Mouse (Mus musculus) liver, embryonic 13.5 days (tissue): ENCODE data around the gene R3hdm2. TPM values are rescaled to one million over a fixed set of nuclear protein-coding genes. Genes with fewer than 3 reads are reported as not detected.

Source experiments
- ATAC-seq: fragments of 200-750 bp; cut with Nextera tagmentation; 2 replicates; pipeline ENCODE4 v1.8.0; 2017; ENCODE audit warnings: low read depth, mild to moderate bottlenecking, moderate number of reproducible peaks, moderate library complexity
- DNase-seq: peaks from one replicate; pipeline ENCODE4 v3.0.0; 2022
- H3K27ac ChIP-seq: fragments of 300-500 bp; sonication (generic); 2 replicates; pipeline ENCODE4 v1.5.1; 2015; ENCODE audit warnings: moderate library complexity, mild to moderate bottlenecking, inconsistent platforms
- H3K27me3 ChIP-seq: fragments of 300-500 bp; sonication (generic); 2 replicates; pipeline ENCODE4 v1.6.1; 2015; ENCODE audit warnings: mild to moderate bottlenecking, inconsistent platforms
- H3K36me3 ChIP-seq: fragments of 300-500 bp; sonication (generic); 2 replicates; pipeline ENCODE4 v1.6.1; 2015; ENCODE audit warnings: mild to moderate bottlenecking, inconsistent platforms
- H3K4me1 ChIP-seq: fragments of 300-500 bp; sonication (generic); replicated peaks from 2 replicates; pipeline ENCODE4 v1.6.1; 2015; ENCODE audit warnings: inconsistent platforms
- H3K4me2 ChIP-seq: fragments of 300-500 bp; sonication (generic); 2 replicates; pipeline ENCODE4 v1.6.1; 2015; ENCODE audit warnings: inconsistent platforms, mild to moderate bottlenecking, moderate library complexity
- H3K4me3 ChIP-seq: fragments of 300-500 bp; sonication (generic); replicated peaks from 2 replicates; pipeline ENCODE4 v1.5.1; 2015; ENCODE audit warnings: mild to moderate bottlenecking, inconsistent platforms
- H3K9ac ChIP-seq: fragments of 300-500 bp; sonication (generic); 2 replicates; pipeline ENCODE4 v1.6.1; 2015; ENCODE audit warnings: mild to moderate bottlenecking, inconsistent platforms
- H3K9me3 ChIP-seq: fragments of 300-500 bp; sonication (generic); replicated peaks from 2 replicates; pipeline ENCODE4 v1.6.1; 2016; ENCODE audit warnings: inconsistent platforms
- WGBS: fragments of 180-500 bp; shearing (Covaris S2); methylation state at CpG from one replicate; pipeline ENCODE4 v1.1.7; 2015; ENCODE audit not compliant: insufficient replicate concordance; 5-methylcytosine and 5-hydroxymethylcytosine counted together
- polyA plus RNA-seq: library from polyadenylated mRNA; unstranded; fragments of >200 nt; fragmentation: Nextera tagmentation; extraction: Ambion mirVana; gene quantifications from 2 replicates; pipeline ENCODE4 v1.2.1, GENCODE M21; 2015

R3hdm2 gene
- polyA plus RNA-seq, 1 experiment from 2014 or later, result 14.4 TPM

- Histone ChIP-seq H3K27ac (peak overlapping the region; percentile 84), H3K4me1 (peaks cover 27% of the 10 kb centered on the region), H3K4me3 (peak overlapping the region; percentile 82), H3K9me3 (no peaks in the 10 kb centered on the region), H3K9ac (peak overlapping the region; percentile 92), H3K36me3 (peaks cover 3% of the 10 kb centered on the region; the same call in 1 of the 2 replicates), H3K4me2 (peak overlapping the region; percentile 92), H3K27me3 (no peaks in the 10 kb centered on the region)
- 3% methylated on average over 49 of the region's 79 CpGs for WGBS
- ATAC-seq (peak; percentile 81), DNase-seq (peak; percentile 57)
Observed at GRCm38 (mm10) chr10:127380767-127381742, 928 bp downstream of the R3hdm2 start.

DNA sequence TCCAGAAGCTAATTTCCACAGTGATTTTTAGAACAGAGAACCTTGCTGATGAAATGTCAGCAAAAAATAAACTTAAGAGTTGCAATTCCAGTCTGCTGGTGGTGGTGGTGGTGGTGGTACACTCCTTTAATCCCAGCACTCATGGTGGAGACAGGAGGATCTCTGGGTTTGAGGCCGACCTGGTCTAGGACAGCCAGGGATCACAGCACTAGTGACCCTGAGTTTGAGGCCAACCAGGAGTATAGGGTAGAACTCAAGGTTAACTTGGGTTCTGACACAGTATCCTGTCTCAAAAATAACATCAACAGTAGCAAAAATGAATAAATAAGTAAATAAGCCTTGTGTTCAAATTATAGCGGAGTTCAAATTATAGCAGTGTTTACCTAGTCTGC is 1.6 kb downstream of the R3hdm2 start:
- Histone ChIP-seq H3K4me2 (peak overlapping the region; percentile 92), H3K9me3 (no peaks in the 10 kb centered on the region), H3K27ac (peak overlapping the region; percentile 84), H3K4me3 (peak overlapping the region; percentile 82), H3K27me3 (no peaks in the 10 kb centered on the region), H3K36me3 (peaks cover 3% of the 10 kb centered on the region; the same call in 1 of the 2 replicates), H3K4me1 (peaks cover 32% of the 10 kb centered on the region), H3K9ac (peak overlapping the region; percentile 92)
- 50% methylated on average over 2 of the region's 2 CpGs for WGBS
- no peak for ATAC-seq
- no peak for DNase-seq

DNA sequence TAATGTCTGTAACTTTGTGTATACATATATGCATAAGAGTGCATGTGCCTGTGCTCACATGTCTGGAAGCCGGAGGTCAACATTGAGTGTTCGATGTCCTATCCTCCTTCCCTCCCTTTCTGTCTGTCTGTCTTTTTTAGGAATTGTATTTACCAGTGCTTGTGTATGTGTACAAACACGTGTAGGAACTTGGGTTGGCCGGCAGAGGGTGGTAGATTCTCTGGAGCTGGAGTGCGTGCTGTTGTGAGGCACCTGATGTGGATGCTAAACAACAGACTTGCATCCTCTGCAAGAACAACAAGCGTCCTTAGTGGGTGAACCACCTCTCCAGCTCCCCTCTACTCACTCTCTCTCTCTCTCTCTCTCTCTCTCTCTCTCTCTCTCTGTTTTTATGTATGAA is 11.6 kb downstream of the R3hdm2 start:
- Histone ChIP-seq H3K27ac (no peak overlapping the region), H3K36me3 (peaks cover 23% of the 10 kb centered on the region), H3K4me1 (peaks cover 4% of the 10 kb centered on the region; the same call in 1 of the 2 replicates), H3K4me3 (no peak overlapping the region), H3K27me3 (no peaks in the 10 kb centered on the region), H3K9me3 (no peaks in the 10 kb centered on the region), H3K4me2 (no peak overlapping the region), H3K9ac (no peak overlapping the region)
- no peak for ATAC-seq
- no peak for DNase-seq
- WGBS, result 75% methylated on average over 6 of the region's 6 CpGs

GRCm38 (mm10) chr10:127404701-127405100 is 24.6 kb downstream of the R3hdm2 start:
- H3K27me3 ChIP-seq, result no peaks in the 10 kb centered on the region
- no peak for DNase-seq
- no peak overlapping the region for H3K4me3 ChIP-seq
- H3K9me3 ChIP-seq, result no peaks in the 10 kb centered on the region
- H3K27ac ChIP-seq, result no peak overlapping the region
- no peaks in the 10 kb centered on the region for H3K4me1 ChIP-seq
- peaks cover 29% of the 10 kb centered on the region for H3K36me3 ChIP-seq
- no peak overlapping the region for H3K4me2 ChIP-seq
- 79% methylated on average over 3 of the region's 3 CpGs for WGBS
- ATAC-seq, result no peak
- no peak overlapping the region for H3K9ac ChIP-seq

DNA sequence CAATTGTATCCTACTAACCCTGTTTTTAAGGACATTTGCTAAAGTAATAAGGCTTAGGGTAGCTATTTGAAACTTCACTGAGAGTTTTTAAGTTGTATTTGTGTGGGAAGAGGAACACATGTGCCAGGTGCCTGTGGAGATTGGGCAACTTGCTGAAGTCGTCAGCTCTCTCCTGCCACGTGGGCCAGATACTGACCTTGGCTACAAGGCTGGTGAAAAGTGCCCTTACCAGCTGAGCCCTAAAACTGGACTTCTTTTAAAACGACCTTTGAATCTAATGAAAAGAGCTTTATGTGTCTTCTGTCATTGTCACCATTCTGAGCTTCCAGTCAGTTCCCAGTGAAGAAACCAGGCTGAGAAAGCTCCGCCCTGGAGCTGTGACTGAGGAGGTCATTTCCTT is 27.3 kb downstream of the R3hdm2 start:
- H3K27ac ChIP-seq, result no peak overlapping the region
- H3K4me1 ChIP-seq, result peaks cover 5% of the 10 kb centered on the region
- 0 out of 2 replicates have a peak, but pooled peaks cover 5% of the 10 kb centered on the region for H3K36me3 ChIP-seq
- DNase-seq, result no peak
- no peaks in the 10 kb centered on the region for H3K27me3 ChIP-seq
- ATAC-seq, result no peak
- no peak overlapping the region for H3K9ac ChIP-seq
- WGBS, result 49% methylated on average over 4 of the region's 4 CpGs
- no peaks in the 10 kb centered on the region for H3K9me3 ChIP-seq
- H3K4me3 ChIP-seq, result no peak overlapping the region
- no peak overlapping the region for H3K4me2 ChIP-seq

- ATAC-seq (no peak), DNase-seq (no peak)
- Histone ChIP-seq H3K27me3 (no peaks in the 10 kb centered on the region), H3K4me2 (no peak overlapping the region), H3K27ac (no peak overlapping the region), H3K9ac (no peak overlapping the region), H3K9me3 (no peaks in the 10 kb centered on the region), H3K4me1 (peaks cover 12% of the 10 kb centered on the region), H3K36me3 (peaks cover 4% of the 10 kb centered on the region; the same call in 1 of the 2 replicates), H3K4me3 (no peak overlapping the region)
- WGBS, result 60% methylated on average over 5 of the region's 5 CpGs
Observed at GRCm38 (mm10) chr10:127412101-127412500, 32.0 kb downstream of the R3hdm2 start.

GRCm38 (mm10) chr10:127412776-127413175 is 32.6 kb downstream of the R3hdm2 start:
- Histone ChIP-seq H3K36me3 (peaks cover 4% of the 10 kb centered on the region; the same call in 1 of the 2 replicates), H3K9me3 (no peaks in the 10 kb centered on the region), H3K4me1 (peaks cover 12% of the 10 kb centered on the region), H3K9ac (no peak overlapping the region), H3K4me3 (no peak overlapping the region), H3K4me2 (no peak overlapping the region), H3K27ac (no peak overlapping the region), H3K27me3 (no peaks in the 10 kb centered on the region)
- no peak for DNase-seq
- 67% methylated on average over 2 of the region's 2 CpGs for WGBS
- no peak for ATAC-seq

DNA sequence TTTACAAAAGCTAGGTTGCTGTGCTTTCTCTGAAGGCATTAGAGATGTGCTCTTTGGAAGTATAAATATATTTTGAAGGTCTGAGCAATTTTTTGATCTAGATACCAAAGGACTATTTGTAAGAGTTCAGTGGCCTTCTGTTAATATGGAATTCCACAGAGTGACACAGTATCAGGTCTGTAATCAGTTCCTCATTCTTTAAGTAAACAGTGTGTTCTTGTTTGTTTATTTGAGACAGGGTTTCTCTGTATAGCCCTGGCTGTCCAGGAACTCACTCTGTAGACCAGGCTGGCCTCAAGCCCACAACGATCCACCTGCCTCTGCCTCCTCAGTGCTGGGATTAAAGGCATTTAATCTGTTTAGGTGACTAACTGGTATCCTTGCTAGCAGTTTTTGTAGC is 33.5 kb downstream of the R3hdm2 start:
- no peak overlapping the region for H3K4me3 ChIP-seq
- no peak for ATAC-seq
- H3K9me3 ChIP-seq, result no peaks in the 10 kb centered on the region
- WGBS, result 66% methylated on average over 1 of the region's 1 CpGs
- H3K4me2 ChIP-seq, result no peak overlapping the region
- no peaks in the 10 kb centered on the region for H3K27me3 ChIP-seq
- no peak overlapping the region for H3K27ac ChIP-seq
- peaks cover 4% of the 10 kb centered on the region; the same call in 1 of the 2 replicates for H3K36me3 ChIP-seq
- no peak overlapping the region for H3K9ac ChIP-seq
- H3K4me1 ChIP-seq, result peaks cover 12% of the 10 kb centered on the region
- DNase-seq, result no peak

GRCm38 (mm10) chr10:127414141-127414540 is 34.0 kb downstream of the R3hdm2 start:
- H3K27me3 ChIP-seq, result no peaks in the 10 kb centered on the region
- 68% methylated on average over 3 of the region's 3 CpGs for WGBS
- H3K27ac ChIP-seq, result no peak overlapping the region
- H3K4me2 ChIP-seq, result no peak overlapping the region
- ATAC-seq (0 out of 2 replicates have a peak, but pooled peaks have one; percentile 23), DNase-seq (no peak)
- peaks cover 4% of the 10 kb centered on the region; the same call in 1 of the 2 replicates for H3K36me3 ChIP-seq
- peaks cover 13% of the 10 kb centered on the region for H3K4me1 ChIP-seq
- no peaks in the 10 kb centered on the region for H3K9me3 ChIP-seq
- no peak overlapping the region for H3K9ac ChIP-seq
- H3K4me3 ChIP-seq, result no peak overlapping the region

GRCm38 (mm10) chr10:127420131-127420530 is 40.0 kb downstream of the R3hdm2 start:
- ATAC-seq (no peak), DNase-seq (no peak)
- Histone ChIP-seq H3K4me3 (no peak overlapping the region), H3K9ac (no peak overlapping the region), H3K36me3 (no peaks in the 10 kb centered on the region), H3K4me2 (no peak overlapping the region), H3K9me3 (no peaks in the 10 kb centered on the region), H3K27ac (no peak overlapping the region), H3K4me1 (peaks cover 19% of the 10 kb centered on the region), H3K27me3 (no peaks in the 10 kb centered on the region)
- WGBS, result 59% methylated on average over 6 of the region's 6 CpGs

GRCm38 (mm10) chr10:127420676-127421353 is 40.7 kb downstream of the R3hdm2 start:
- no peak for ATAC-seq
- Histone ChIP-seq H3K27ac (no peak overlapping the region), H3K9me3 (no peaks in the 10 kb centered on the region), H3K36me3 (no peaks in the 10 kb centered on the region), H3K4me2 (no peak overlapping the region), H3K9ac (no peak overlapping the region), H3K4me3 (no peak overlapping the region), H3K27me3 (no peaks in the 10 kb centered on the region), H3K4me1 (peaks cover 26% of the 10 kb centered on the region)
- no peak for DNase-seq
- WGBS, result 40% methylated on average over 9 of the region's 9 CpGs
